Mouse (Mus musculus) kidney, postnatal 14 days (tissue): ENCODE measurements around the gene Fam160a1.
A peak's percentile ranks its signal among the peaks of the same experiment; 100 is the strongest.

ENCODE experiments used
- DNase-seq: peaks from one replicate; pipeline ENCODE4 v3.0.0; 2022; ENCODE audit warnings: mixed read lengths

Gene Fam160a1

DNA sequence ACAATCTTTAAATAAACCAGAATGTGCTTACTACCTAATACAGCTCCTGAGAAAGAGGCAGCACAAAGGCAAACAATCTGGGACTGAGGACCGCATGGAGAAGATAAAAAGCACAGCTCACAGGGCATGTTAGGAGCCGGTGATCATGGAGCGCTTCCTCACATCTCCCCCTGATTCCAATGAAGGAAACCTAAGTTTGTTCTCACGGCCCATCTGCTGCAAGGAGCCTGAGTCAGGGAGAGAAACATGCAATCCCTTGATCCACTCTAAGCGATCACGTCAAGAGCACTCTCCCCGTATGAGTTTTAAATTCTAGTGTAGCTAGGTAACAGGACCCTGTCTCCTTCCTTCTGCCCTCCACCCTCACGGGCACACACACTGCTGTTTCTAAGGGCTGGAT lies 140.0 kb downstream of the Fam160a1 start:
- no peak for DNase-seq

- DNase-seq, result no peak
These were observed 147.2 kb downstream of the Fam160a1 start for GRCm38 (mm10) chr3:85669844-85670243.

DNA sequence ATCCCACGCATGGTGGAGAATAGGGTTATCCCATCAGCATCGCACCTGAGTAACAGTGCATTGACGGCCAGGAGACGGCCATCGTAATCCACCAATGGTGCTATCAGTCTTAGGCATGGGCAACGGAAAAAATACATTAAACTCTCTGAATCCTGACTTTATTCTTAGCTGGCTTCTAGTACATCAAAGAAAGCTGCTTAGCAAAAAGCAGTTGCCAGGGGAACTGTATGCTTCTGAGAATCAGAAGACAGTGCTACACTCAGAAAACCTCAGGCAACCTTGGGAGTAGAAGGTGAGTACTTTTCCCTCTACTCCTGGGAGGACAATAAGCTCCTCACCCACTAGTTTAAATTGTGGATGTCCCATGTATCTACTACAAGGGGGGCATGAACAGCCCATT lies 149.4 kb downstream of the Fam160a1 start:
- DNase-seq, result no peak

- DNase-seq, result no peak
These were observed 150.4 kb downstream of the Fam160a1 start for GRCm38 (mm10) chr3:85666736-85667135.

- DNase-seq, result peak; percentile 46
These were observed 150.9 kb downstream of the Fam160a1 start for GRCm38 (mm10) chr3:85666166-85666565.

GRCm38 (mm10) chr3:85664591-85665171 lies 152.4 kb downstream of the Fam160a1 start:
- DNase-seq, result no peak

DNA sequence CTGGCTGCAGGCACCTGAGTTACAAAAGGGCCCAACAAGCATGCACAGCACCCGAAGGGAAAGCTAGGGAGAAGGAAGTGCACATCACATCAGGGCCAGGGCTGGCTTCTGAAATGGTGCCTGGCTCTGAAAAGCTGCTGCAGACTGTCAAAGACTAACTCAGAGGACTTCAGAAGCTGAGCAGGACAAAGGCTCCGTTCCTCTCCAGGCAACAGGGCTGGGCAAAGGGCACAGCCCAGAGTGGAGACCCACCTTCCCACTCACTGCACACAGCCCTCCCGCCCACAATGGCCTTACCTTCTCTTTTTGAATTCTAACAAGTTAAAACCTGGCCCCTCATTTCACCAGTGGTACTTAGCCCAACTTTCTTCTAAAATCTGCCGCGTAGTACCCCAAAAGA lies 153.3 kb downstream of the Fam160a1 start:
- DNase-seq, result peak; percentile 44

DNA sequence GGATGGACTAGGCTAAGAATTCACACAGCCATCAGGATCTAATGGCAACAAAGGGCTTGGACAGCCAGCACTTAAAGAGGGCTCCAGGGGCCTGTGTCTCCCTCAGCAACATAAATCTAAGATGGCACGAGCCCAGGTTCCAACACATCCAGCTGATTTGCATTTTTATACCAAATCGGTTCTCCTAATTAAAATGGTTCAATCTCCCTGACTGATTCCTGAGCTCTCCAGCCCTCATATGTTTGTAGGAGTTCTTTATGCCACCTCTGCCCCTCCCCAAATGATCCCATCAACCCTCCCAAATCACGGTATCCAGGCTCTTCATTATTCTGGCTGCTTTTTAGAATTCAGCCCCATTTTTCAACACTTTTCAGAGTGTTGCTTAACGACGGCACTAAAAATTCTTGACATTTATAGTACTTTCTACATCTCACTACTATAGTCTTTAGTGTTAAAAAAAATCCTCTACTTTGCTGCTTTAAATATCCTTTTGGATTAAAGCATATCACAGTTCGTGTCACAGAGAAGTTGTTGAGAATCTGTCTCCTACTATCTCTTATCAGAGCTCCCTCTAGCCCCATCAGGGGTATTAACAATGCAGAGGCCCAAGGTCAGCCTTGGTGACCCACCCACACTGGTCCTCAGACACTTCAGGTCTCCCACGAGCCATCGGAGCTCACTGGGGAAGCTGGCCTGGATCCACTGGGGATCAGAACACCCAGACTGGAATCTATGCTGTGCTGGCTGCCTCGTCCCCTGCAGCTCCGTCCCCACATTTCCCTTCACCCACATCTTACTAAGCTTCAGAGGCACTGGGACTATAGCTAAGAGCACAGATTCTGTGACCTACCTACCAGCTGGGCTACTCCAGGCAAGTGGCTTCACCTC lies 154.9 kb downstream of the Fam160a1 start:
- no peak for DNase-seq

- DNase-seq, result no peak
These were observed 157.4 kb downstream of the Fam160a1 start for GRCm38 (mm10) chr3:85659681-85660080.

GRCm38 (mm10) chr3:85655538-85655937 lies 161.6 kb downstream of the Fam160a1 start:
- DNase-seq, result no peak

DNA sequence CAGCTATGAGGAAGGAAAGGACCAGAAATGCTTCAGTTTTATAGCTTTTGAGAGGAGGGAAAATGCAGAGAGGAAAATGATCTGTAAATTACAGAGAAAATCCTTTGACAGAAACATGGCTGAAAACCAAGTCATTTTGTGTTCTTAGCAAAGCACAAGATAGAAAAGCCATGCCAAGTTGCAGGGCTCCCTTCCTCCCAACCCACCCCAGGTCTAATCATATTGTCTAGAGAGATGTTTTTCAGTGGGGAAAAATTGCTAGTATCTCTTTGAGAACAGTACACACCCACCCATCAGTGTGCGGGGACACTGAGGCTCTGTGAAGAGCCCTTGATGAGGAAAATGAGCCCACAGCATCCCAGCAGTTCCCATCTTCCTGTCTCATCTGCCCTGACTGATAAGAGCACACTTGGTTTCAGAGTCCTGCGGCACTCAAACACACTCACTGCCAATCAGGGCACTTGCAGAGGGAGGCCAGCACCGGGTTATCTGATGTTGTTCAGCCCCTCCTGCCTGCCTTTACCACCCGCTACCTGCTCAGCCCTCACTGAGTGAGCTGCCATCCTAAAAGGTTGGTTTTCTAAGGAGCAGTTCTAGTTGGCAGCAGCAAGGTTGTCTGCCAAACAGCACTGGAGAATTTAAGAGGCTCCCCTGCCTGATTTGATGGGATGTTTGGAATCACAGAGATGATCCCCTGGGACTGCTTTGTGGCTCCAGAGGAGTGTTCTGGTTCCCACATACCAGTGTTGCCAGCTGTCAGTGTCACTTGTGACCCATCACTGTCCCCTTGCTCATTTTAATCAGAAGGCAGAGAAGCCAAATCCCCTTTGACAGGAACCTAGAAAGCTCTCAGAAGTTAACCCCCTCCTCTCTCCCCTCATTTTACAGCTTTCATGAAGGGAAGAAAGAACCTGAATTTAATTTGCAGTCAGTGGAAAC lies 164.1 kb downstream of the Fam160a1 start:
- DNase-seq, result no peak

- DNase-seq, result no peak
These were observed 167.9 kb downstream of the Fam160a1 start for GRCm38 (mm10) chr3:85649176-85649575.

DNA sequence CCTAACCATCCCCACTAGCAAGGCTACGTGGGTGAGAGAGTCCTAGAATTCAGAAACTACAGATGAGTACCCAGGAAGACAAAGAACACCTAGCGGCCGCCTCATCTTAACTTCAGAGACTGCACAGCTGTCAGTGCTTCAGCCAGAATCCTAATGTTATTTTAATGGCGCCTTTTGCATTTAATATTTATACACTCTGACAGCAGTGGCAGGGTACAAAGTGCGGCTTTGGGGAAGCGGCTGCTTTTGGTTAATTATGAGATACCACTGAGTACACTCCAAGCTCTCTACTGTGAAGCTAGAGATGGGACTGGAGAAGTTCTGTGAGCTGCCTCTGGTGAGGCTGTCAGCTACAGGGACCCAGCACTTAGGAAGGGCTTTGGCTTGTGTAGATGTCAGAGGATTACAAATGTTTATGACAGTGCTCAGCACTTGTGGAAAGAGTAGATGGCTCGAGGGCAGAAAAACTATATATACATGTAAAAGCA lies 171.5 kb downstream of the Fam160a1 start:
- DNase-seq, result no peak

DNA sequence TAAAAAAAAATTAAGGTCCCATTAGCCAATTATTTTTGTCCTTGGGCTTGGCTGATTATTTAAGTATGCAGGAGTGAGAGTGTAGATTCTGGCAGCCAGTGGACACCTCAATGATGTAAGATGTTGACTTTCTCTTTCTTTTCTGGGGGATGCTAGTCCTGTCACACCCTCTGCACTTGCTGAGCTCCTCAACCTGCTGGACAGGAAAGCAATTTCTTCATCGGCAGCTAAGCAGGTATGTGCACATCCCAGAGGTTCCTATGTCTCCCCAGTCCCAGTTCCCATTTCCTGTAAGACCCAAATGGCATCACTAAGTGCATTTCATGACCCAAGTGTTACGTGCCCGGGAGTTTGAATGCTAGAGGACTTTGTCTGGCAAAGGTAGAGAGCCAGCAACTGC lies 172.3 kb downstream of the Fam160a1 start:
- DNase-seq, result no peak

- no peak for DNase-seq
These were observed 175.3 kb downstream of the Fam160a1 start for GRCm38 (mm10) chr3:85641751-85642150.

GRCm38 (mm10) chr3:85636716-85637447 lies 180.2 kb downstream of the Fam160a1 start:
- DNase-seq, result no peak

DNA sequence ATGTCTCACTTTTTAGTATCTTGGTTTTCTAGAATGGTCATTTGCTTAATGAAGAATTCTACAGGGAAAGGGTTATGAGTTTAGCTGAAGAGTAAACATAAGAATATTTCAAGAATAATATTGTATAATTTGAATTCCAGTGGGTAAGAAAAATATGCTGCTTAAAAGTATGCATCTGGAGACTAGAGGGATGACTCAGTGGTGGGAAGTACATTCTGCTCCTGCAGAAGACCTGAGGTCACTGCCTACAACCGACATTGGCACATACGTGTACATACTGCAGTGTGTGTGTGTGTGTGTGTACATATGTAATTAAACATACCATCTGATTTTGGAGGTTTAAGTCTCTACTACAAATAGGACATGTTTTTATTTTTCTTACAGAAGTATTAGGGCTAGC lies 181.5 kb downstream of the Fam160a1 start:
- no peak for DNase-seq

GRCm38 (mm10) chr3:85635126-85635419 lies 182.0 kb downstream of the Fam160a1 start:
- no peak for DNase-seq

DNA sequence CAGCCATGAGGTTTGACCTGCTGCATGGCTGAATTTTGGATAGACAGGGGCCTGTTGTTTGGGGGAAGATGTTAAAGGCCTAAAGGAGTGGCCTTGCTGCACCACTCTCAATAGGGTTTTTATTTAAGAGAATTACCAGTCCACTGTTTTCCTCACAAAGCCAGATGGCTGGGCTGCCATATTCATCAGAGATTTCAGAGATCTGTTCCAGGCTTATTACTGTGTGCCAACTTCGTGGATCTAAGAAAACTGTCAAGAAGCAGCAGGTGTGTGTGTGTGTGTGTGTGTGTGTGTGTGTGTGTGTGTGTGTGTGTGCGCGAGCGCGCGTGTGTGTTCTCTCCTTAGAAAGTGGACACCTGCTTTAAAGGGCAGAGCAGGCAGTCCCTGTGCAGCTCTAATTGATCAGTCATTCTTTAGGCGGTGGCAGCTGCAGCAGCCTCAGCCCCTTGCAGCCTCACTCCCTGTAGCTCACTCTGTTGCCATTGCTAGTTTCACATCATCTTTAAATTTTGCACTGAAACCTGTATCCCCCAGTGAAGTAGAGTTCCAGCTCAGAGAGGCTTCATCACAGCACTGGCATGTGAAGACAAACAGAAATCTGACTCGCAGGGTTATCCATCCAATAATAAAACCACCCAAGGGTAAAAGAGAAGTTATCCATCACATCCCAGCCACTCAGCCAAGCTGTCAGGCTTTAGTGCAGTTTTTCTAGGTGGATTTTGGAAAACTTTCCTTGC lies 182.5 kb downstream of the Fam160a1 start:
- no peak for DNase-seq

GRCm38 (mm10) chr3:85633733-85634132 lies 183.4 kb downstream of the Fam160a1 start:
- DNase-seq, result no peak

- DNase-seq, result no peak
These were observed 187.1 kb downstream of the Fam160a1 start for GRCm38 (mm10) chr3:85629895-85630510.
